Mouse (Mus musculus) testis, postnatal 14 days (tissue): ENCODE results near the gene Ddx1.
A peak's percentile ranks its signal among the peaks of the same experiment; 100 is the strongest.

Source experiments
- DNase-seq: peaks from one replicate; pipeline ENCODE4 v3.0.0; 2021; ENCODE audit warnings: low spot score

The Ddx1 gene

GRCm38 (mm10) chr12:13248691-13249572, at the start of gene Ddx1:
Gene Ddx1, minus strand, starts transcription at chr12:13249213.
- DNase-seq, result peak; percentile 86

- no peak for DNase-seq
These were observed 44.4 kb upstream of the Ddx1 start for GRCm38 (mm10) chr12:13293421-13293881.

GRCm38 (mm10) chr12:13291453-13291852, 42.4 kb upstream of the Ddx1 start:
- no peak for DNase-seq

- no peak for DNase-seq
These were observed 20.8 kb upstream of the Ddx1 start for GRCm38 (mm10) chr12:13269570-13270390.

- peak; percentile 89 for DNase-seq
These were observed 19.9 kb upstream of the Ddx1 start, which contains the start of gene Nbas for GRCm38 (mm10) chr12:13268826-13269449. Gene Nbas, plus strand, starts transcription at chr12:13269133.

- no peak for DNase-seq
These were observed 19.4 kb upstream of the Ddx1 start for GRCm38 (mm10) chr12:13268412-13268811.

GRCm38 (mm10) chr12:13255701-13256100, 6.7 kb upstream of the Ddx1 start:
- no peak for DNase-seq

GRCm38 (mm10) chr12:13255068-13255467, 6.1 kb upstream of the Ddx1 start:
- DNase-seq, result peak; percentile 28

- no peak for DNase-seq
These were observed 533 bp upstream of the Ddx1 start for GRCm38 (mm10) chr12:13249573-13249919.

GRCm38 (mm10) chr12:13242453-13242852, 6.6 kb downstream of the Ddx1 start:
- DNase-seq, result no peak

- no peak for DNase-seq
These were observed 30.9 kb downstream of the Ddx1 start for GRCm38 (mm10) chr12:13218101-13218514.

GRCm38 (mm10) chr12:13217568-13217967, 31.4 kb downstream of the Ddx1 start:
- DNase-seq, result no peak

- DNase-seq, result no peak
These were observed 32.4 kb downstream of the Ddx1 start for GRCm38 (mm10) chr12:13216501-13217103.

- peak; percentile 41 for DNase-seq
These were observed 34.4 kb downstream of the Ddx1 start for GRCm38 (mm10) chr12:13214345-13215278.

GRCm38 (mm10) chr12:13211746-13212482, 37.1 kb downstream of the Ddx1 start:
- DNase-seq, result no peak

- DNase-seq, result no peak
These were observed 39.2 kb downstream of the Ddx1 start for GRCm38 (mm10) chr12:13209692-13210377.

- no peak for DNase-seq
These were observed 40.0 kb downstream of the Ddx1 start for GRCm38 (mm10) chr12:13208983-13209451.

- DNase-seq, result no peak
These were observed 40.5 kb downstream of the Ddx1 start for GRCm38 (mm10) chr12:13208517-13208916.

GRCm38 (mm10) chr12:13207099-13207498, 41.9 kb downstream of the Ddx1 start:
- DNase-seq, result no peak
